Mouse (Mus musculus) forebrain, embryonic 10.5 days (tissue): ENCODE measurements around the gene Slc25a48. TPM values are rescaled to one million over a fixed set of nuclear protein-coding genes. Genes with fewer than 3 reads are reported as not detected.

ENCODE experiments used
- DNase-seq: peaks from one replicate; pipeline ENCODE4 v3.0.0-alpha.2; 2017; ENCODE audit warnings: low spot score; ENCODE audit errors: extremely low spot score
- H3K27ac ChIP-seq: fragments of 300-500 bp; sonication (generic); 2 replicates; pipeline ENCODE4 v1.5.1; 2016; ENCODE audit warnings: mild to moderate bottlenecking
- H3K27me3 ChIP-seq: fragments of 300-500 bp; sonication (generic); 2 replicates; pipeline ENCODE4 v1.6.1; 2016; ENCODE audit warnings: mild to moderate bottlenecking; ENCODE audit not compliant: poor library complexity, severe bottlenecking
- H3K36me3 ChIP-seq: fragments of 300-500 bp; sonication (generic); replicated peaks from 2 replicates; pipeline ENCODE4 v1.6.1; 2016; ENCODE audit warnings: mild to moderate bottlenecking, moderate library complexity
- H3K4me1 ChIP-seq: fragments of 300-500 bp; sonication (generic); 2 replicates; pipeline ENCODE4 v1.6.1; 2016
- H3K4me3 ChIP-seq: fragments of 300-500 bp; sonication (generic); 2 replicates; pipeline ENCODE4 v1.5.1; 2016; ENCODE audit warnings: mild to moderate bottlenecking, moderate library complexity
- H3K9me3 ChIP-seq: fragments of 300-500 bp; sonication (generic); 2 replicates; pipeline ENCODE4 v1.6.1; 2016; ENCODE audit warnings: mild to moderate bottlenecking, moderate library complexity
- WGBS: fragments of 180-500 bp; shearing (Covaris S2); methylation state at CpG from one replicate; pipeline ENCODE4 v1.1.7; 2016; 5-methylcytosine and 5-hydroxymethylcytosine counted together
- polyA plus RNA-seq: library from polyadenylated mRNA; unstranded; fragments of >200 nt; fragmentation: Nextera tagmentation; extraction: Ambion mirVana; gene quantifications from 2 replicates; pipeline ENCODE4 v1.2.1, GENCODE M21; 2016

Gene Slc25a48
- polyA plus RNA-seq: not detected in 2 replicates

DNA sequence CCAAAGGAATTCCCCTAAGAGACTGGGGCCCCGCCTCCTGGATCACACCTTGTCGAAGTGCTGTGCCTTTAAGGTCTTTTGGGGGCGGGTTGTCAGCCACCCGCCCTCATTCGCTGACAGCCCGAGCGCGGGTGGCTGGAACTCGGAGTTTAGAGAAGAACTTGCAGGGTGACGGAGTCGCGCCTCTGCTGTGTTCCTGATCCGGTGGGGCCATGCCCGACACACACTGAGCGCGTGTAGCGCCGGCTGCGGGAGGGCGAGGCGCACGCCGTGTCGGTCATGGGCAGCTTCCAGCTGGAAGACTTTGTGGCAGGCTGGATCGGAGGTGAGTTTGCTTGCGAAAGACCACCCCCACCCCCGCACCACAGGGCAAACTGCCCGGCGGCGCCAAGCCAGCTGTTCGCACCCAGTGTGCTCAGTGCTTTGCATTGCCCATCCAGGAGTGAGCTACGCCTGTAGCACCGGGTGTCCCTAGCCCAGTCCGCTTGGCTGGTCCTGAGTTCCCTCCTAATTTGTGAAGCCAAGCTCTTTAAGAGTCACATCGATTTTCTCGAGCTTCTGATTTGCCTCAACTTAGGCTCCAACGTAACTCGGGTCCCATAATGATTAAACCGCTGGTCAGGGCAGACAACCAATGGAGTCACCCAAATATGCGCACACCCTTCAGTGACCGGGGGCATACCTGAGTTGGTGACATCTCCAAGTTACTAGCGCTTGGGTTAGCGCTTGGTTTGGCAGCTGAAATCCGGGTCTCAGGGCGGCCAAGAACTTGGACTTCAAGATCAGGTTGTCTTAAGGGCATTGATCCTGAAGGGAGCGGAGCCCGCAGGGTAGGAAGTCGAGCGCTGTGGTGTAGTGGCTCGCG, at the start of gene Slc25a48:
Gene Slc25a48, plus strand, starts transcription at position 145 of the 865 bp plus-strand sequence.
- DNase-seq: no peak
- H3K36me3 ChIP-seq: no peaks in the 10 kb centered on the region
- H3K4me1 ChIP-seq: peaks cover 33% of the 10 kb centered on the region
- peak within 1 kb of the TSS; percentile 46 for H3K4me3 ChIP-seq
- peaks cover 76% of the 10 kb centered on the region for H3K27me3 ChIP-seq
- no peak within 1 kb of the TSS for H3K27ac ChIP-seq
- H3K9me3 ChIP-seq: no peaks in the 10 kb centered on the region
- 6% methylated on average over 51 of the region's 51 CpGs for WGBS

GRCm38 (mm10) chr13:56397572-56397971, 40.6 kb upstream of the Slc25a48 start:
- Histone ChIP-seq H3K4me3 (no peak overlapping the region), H3K9me3 (no peaks in the 10 kb centered on the region), H3K36me3 (no peaks in the 10 kb centered on the region), H3K27ac (0 out of 2 replicates have a peak overlapping the region, but pooled peaks have one; percentile 11), H3K4me1 (peaks cover 11% of the 10 kb centered on the region), H3K27me3 (no peaks in the 10 kb centered on the region)
- 77% methylated on average over 5 of the region's 5 CpGs for WGBS
- no peak for DNase-seq

DNA sequence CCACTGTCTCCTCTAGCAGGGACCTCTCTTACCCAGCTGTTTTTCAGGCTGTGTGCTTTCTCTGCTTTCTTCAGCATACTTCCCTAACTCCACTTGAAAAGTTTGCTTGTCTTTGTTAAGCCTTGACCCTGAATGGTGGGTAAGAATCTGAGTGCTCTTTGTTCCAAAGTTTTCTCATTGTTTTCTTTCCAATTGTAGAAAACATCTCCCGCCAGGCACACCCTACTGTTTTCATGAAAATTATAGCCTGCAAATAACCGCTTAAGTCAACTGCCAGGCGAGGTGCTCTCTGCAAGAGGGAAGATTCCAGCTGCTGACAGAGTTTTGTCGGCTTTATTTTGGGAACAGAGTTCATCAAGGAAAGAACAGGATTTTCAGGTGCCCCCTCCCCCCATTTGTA, 37.0 kb upstream of the Slc25a48 start:
- H3K36me3 ChIP-seq: no peaks in the 10 kb centered on the region
- no peak overlapping the region for H3K27ac ChIP-seq
- H3K9me3 ChIP-seq: no peaks in the 10 kb centered on the region
- 52% methylated on average over 4 of the region's 4 CpGs for WGBS
- H3K27me3 ChIP-seq: peaks cover 4% of the 10 kb centered on the region; the same call in 1 of the 2 replicates
- no peak for DNase-seq
- H3K4me1 ChIP-seq: peaks cover 14% of the 10 kb centered on the region
- H3K4me3 ChIP-seq: no peak overlapping the region

GRCm38 (mm10) chr13:56403381-56404086, 34.6 kb upstream of the Slc25a48 start:
- DNase-seq: no peak
- peaks cover 10% of the 10 kb centered on the region; the same call in 1 of the 2 replicates for H3K4me1 ChIP-seq

GRCm38 (mm10) chr13:56404511-56405140, 33.5 kb upstream of the Slc25a48 start:
- DNase-seq: no peak
- no peaks in the 10 kb centered on the region for H3K36me3 ChIP-seq
- 79% methylated on average over 6 of the region's 6 CpGs for whole genome bisulfite sequencing
- no peaks in the 10 kb centered on the region for H3K9me3 ChIP-seq
- H3K4me3 ChIP-seq: no peak overlapping the region
- no peak overlapping the region for H3K27ac ChIP-seq
- peaks cover 10% of the 10 kb centered on the region; the same call in 1 of the 2 replicates for H3K4me1 ChIP-seq
- peaks cover 4% of the 10 kb centered on the region; the same call in 1 of the 2 replicates for H3K27me3 ChIP-seq

More at GRCm38 (mm10) chr13:56403381-56404086, 34.6 kb upstream of the Slc25a48 start:
- WGBS: 72% methylated on average over 8 of the region's 8 CpGs
- Histone ChIP-seq H3K27ac (0 out of 2 replicates have a peak overlapping the region, but pooled peaks have one; percentile 9), H3K9me3 (no peaks in the 10 kb centered on the region), H3K27me3 (peaks cover 4% of the 10 kb centered on the region; the same call in 1 of the 2 replicates), H3K36me3 (no peaks in the 10 kb centered on the region), H3K4me3 (no peak overlapping the region)

DNA sequence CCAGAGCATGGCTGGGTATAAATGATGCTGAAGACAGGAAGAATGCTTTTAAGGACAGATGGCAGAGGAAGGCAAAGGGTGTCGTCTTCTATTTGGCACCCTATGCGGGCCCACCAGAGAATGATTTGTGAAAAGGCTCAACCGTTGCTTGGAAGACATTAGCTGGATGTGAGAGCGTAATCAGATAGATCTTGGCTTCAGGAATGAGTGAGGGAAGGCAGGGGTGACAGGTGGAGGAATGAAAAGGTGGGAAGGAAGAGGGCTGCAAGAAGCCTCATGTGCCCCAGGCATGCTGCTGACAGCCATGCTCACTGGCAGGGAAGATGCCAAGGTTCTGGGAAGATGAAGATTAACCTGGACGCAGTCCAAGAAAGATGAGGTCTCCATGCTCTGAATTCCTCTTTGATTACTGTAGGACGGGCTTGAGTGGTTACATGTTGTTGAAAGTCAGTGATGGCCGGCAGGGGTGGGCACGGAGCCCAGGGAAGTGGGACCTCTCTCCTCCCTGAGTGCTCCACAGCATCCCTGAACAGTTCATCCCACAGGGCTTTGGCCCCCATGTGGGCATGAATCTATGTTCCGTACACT, 25.8 kb upstream of the Slc25a48 start:
- Histone ChIP-seq H3K9me3 (peaks cover 9% of the 10 kb centered on the region; the same call in 1 of the 2 replicates), H3K4me3 (no peak overlapping the region), H3K27me3 (peaks cover 14% of the 10 kb centered on the region; the same call in 1 of the 2 replicates), H3K4me1 (peaks cover 5% of the 10 kb centered on the region), H3K36me3 (no peaks in the 10 kb centered on the region), H3K27ac (no peak overlapping the region)
- no peak for DNase-seq
- 93% methylated on average over 9 of the region's 9 CpGs for WGBS

DNA sequence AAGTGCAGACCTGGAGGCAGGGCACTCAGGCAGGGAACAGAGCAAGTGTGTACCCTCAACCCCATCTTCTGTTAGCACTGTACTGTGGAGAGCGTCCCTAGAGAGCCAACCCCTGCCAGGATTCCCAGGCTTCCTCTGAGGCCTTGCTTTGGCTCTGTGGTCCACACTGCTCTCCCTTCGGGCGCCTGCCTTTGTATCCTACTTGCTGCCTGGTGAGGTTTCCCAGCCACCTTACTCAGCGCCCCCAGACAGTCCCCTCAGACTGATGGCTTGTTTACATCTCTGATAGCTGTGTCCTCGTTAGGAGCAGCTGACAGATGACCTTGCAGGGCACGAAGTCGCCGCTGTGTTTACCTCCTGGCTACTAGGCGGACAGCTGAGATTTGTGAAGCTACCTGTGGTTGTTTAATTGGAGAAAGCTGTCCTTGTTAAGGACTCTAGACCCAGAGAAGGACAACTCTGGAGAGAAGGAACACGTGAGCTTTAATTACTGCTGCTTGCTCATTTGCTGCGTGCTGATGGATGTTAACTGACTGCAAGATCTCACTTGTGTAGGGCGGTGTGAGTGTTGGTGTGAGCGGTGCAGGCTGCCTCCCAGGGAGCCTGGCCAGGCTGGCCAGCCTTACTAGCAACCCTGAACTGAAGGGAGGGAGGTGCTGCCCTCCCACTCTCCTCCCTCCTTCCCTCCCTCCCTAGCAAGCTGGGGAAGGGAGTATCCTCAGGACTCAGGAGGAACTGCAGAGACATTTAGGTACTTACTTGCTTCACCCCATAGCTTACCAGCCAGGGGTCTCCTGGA, 19.3 kb upstream of the Slc25a48 start:
- WGBS: 47% methylated on average over 13 of the region's 13 CpGs

DNA sequence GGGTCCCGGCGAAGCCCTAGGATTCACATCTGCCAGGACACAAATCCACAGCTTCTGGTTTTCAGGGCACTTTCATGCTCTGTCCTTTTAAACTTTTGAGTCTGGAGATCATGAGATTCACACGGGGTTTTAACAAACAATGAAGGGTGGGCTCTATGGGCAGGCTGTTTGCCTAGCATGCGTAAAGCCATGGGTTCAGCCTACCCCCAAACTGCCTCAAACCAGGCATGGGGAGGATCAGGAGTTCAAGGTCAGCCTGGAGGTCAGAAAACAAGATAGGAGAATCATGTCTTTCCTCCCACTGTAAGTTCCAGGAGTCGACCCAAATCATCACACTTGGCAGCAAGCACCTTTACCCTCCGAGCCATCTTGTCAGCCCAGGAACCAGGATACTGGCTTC, 18.6 kb upstream of the Slc25a48 start:
- Histone ChIP-seq H3K27ac (no peak overlapping the region), H3K36me3 (no peaks in the 10 kb centered on the region), H3K27me3 (peaks cover 51% of the 10 kb centered on the region), H3K4me3 (no peak overlapping the region), H3K4me1 (peaks cover 13% of the 10 kb centered on the region), H3K9me3 (no peaks in the 10 kb centered on the region)
- DNase-seq: no peak
- WGBS: 87% methylated on average over 6 of the region's 6 CpGs

More for the DNA sequence above, 19.3 kb upstream of the Slc25a48 start:
- Histone ChIP-seq H3K9me3 (peaks cover 4% of the 10 kb centered on the region; the same call in 1 of the 2 replicates), H3K27ac (no peak overlapping the region), H3K4me1 (peaks cover 18% of the 10 kb centered on the region), H3K4me3 (no peak overlapping the region), H3K36me3 (no peaks in the 10 kb centered on the region), H3K27me3 (peaks cover 46% of the 10 kb centered on the region)
- no peak for DNase-seq

DNA sequence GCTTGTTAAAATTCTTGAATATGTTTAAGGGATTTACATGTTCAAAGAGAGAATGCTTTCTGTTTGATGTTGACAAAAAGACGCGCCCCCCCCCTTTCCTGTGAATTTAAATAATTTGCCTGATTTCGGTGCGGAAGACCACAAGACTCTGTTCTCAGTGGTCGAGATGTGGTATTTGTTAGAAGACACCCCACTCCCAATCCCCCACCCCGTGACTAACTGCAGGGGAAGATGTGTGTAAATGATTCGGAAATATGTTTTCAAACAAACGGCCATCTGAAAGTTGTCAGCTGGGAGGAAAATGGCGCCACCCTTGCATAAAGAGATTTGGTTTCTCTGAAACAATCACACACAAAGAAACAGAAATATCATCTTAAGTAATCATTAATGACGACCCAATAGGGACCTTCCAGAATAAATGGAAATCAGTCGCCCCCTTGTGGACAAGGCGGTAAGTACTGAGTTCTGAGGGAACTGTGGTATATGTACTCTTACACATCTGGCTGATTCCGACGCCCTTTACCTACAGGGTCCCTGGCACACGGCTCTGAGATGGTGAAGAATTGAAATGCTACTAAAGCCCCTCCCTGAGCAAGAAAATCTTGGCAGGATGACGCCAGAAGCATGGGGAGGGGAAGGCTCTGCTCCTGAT, 16.0 kb upstream of the Slc25a48 start:
- WGBS: 36% methylated on average over 16 of the region's 16 CpGs
- H3K27ac ChIP-seq: no peak overlapping the region
- no peaks in the 10 kb centered on the region for H3K9me3 ChIP-seq
- H3K27me3 ChIP-seq: peaks cover 65% of the 10 kb centered on the region
- peaks cover 12% of the 10 kb centered on the region for H3K4me1 ChIP-seq
- H3K4me3 ChIP-seq: no peak overlapping the region
- DNase-seq: peak; percentile 60
- no peaks in the 10 kb centered on the region for H3K36me3 ChIP-seq

- no peak overlapping the region for H3K27ac ChIP-seq
- H3K4me1 ChIP-seq: peaks cover 12% of the 10 kb centered on the region
- DNase-seq: no peak
- no peak overlapping the region for H3K4me3 ChIP-seq
- H3K9me3 ChIP-seq: no peaks in the 10 kb centered on the region
- H3K27me3 ChIP-seq: peaks cover 72% of the 10 kb centered on the region
- WGBS: 84% methylated on average over 7 of the region's 7 CpGs
- H3K36me3 ChIP-seq: no peaks in the 10 kb centered on the region
These were observed 12.2 kb upstream of the Slc25a48 start for GRCm38 (mm10) chr13:56425931-56426330.

DNA sequence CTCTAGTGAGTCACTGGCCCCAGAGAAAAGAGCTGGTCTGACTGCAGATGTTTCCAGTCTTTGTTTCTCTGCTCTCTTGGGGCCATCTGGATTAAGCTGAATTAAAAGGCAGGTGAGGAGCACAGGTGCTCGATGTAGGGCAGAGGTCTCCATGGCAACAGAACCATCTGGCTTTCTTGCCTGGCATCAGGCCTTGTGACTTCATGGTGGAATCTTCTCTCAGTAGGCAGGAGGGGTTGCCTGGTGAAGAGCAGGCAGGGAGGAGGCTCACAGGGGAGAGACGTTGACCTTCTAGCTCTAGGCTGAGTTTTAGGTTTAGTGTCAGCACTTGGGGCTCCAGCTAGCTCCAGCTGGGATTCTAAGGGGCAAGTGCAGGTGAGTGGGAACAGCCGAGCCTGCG, 11.8 kb upstream of the Slc25a48 start, which contains the start of gene Gm3045:
Gene Gm3045, plus strand, starts transcription at position 230 of the 400 bp plus-strand sequence.
- Histone ChIP-seq H3K9me3 (no peaks in the 10 kb centered on the region), H3K4me1 (peaks cover 12% of the 10 kb centered on the region), H3K36me3 (no peaks in the 10 kb centered on the region), H3K27ac (no peak within 1 kb of the TSS), H3K4me3 (no peak within 1 kb of the TSS), H3K27me3 (peaks cover 72% of the 10 kb centered on the region)
- no peak for DNase-seq
- WGBS: 77% methylated on average over 4 of the region's 4 CpGs
